Mouse (Mus musculus) lung, embryonic 15.5 days (tissue): Measurements from ENCODE around the gene Prok1. TPM values are rescaled to one million over a fixed set of nuclear protein-coding genes. Genes with fewer than 3 reads are reported as not detected.

Experiments
- ATAC-seq: fragments of 200-750 bp; cut with Nextera tagmentation; 2 replicates; pipeline ENCODE4 v1.8.0; 2017; ENCODE audit warnings: moderate number of reproducible peaks, borderline replicate concordance; ENCODE audit not compliant: low FRiP score, low TSS enrichment; ENCODE audit errors: extremely low read depth
- H3K27ac ChIP-seq: fragments of 300-500 bp; sonication (generic); 2 replicates; pipeline ENCODE4 v1.5.1; 2015; ENCODE audit warnings: moderate library complexity, mild to moderate bottlenecking, inconsistent platforms
- H3K27me3 ChIP-seq: fragments of 300-500 bp; sonication (generic); 2 replicates; pipeline ENCODE4 v1.6.1; 2015; ENCODE audit warnings: inconsistent platforms
- H3K36me3 ChIP-seq: fragments of 300-500 bp; sonication (generic); 2 replicates; pipeline ENCODE4 v1.6.1; 2015; ENCODE audit warnings: inconsistent platforms
- H3K4me1 ChIP-seq: fragments of 300-500 bp; sonication (generic); 2 replicates; pipeline ENCODE4 v1.6.1; 2015; ENCODE audit warnings: inconsistent platforms
- H3K4me2 ChIP-seq: fragments of 300-500 bp; sonication (generic); 2 replicates; pipeline ENCODE4 v1.6.1; 2015; ENCODE audit warnings: inconsistent platforms, mild to moderate bottlenecking, moderate library complexity
- H3K4me3 ChIP-seq: fragments of 300-500 bp; sonication (generic); 2 replicates; pipeline ENCODE4 v1.5.1; 2015; ENCODE audit warnings: mild to moderate bottlenecking, inconsistent platforms
- H3K9ac ChIP-seq: fragments of 300-500 bp; sonication (generic); 2 replicates; pipeline ENCODE4 v1.6.1; 2015; ENCODE audit warnings: inconsistent platforms
- H3K9me3 ChIP-seq: fragments of 300-500 bp; sonication (generic); 2 replicates; pipeline ENCODE4 v1.6.1; 2016; ENCODE audit warnings: inconsistent platforms
- WGBS: fragments of 180-500 bp; shearing (Covaris S2); methylation state at CpG from one replicate; pipeline ENCODE4 v1.1.7; 2015; 5-methylcytosine and 5-hydroxymethylcytosine counted together
- polyA plus RNA-seq: library from polyadenylated mRNA; unstranded; fragments of >200 nt; fragmentation: Nextera tagmentation; extraction: Ambion mirVana; gene quantifications from 2 replicates; pipeline ENCODE4 v1.2.1, GENCODE M21; 2015

Prok1 gene
- polyA plus RNA-seq, 1 experiment from 2014 or later = not detected

DNA sequence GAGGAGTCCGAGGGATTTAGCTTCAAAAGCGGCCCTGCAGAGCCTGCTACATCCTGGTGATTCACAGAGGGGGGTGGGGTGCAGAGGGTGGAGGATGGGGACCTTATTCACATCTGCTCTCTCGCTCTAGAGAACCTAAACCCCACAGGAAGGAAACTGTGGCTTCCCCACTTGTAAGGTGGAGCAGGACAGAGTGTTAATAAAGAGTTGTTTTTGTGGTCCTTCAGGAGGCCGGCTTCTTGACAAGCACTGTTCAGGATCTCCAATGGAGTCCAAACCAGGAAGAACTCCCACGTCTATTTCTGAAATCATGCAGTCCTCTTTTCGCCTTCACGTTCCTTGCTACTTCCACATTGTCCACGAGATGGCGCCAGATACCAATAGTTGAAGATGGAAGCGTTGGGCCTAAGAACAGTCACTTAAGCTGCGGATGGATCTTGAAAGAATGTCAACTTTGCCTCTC lies 6.1 kb downstream of the Prok1 start:
- H3K4me1 ChIP-seq = peaks cover 15% of the 10 kb centered on the region
- H3K4me3 ChIP-seq = no peak overlapping the region
- no peaks in the 10 kb centered on the region for H3K27me3 ChIP-seq
- no peak overlapping the region for H3K27ac ChIP-seq
- H3K9me3 ChIP-seq = no peaks in the 10 kb centered on the region
- no peaks in the 10 kb centered on the region for H3K36me3 ChIP-seq
- ATAC-seq = peak; percentile 17; the same call in 1 of the 2 replicates
- WGBS = 5% methylated on average over 11 of the region's 11 CpGs
- 0 out of 2 replicates have a peak overlapping the region, but pooled peaks have one; percentile 15 for H3K4me2 ChIP-seq
- H3K9ac ChIP-seq = no peak overlapping the region

GRCm38 (mm10) chr3:107231202-107231601 lies 8.3 kb downstream of the Prok1 start:
- Histone ChIP-seq H3K4me3 (no peak overlapping the region), H3K9ac (no peak overlapping the region), H3K27ac (no peak overlapping the region), H3K9me3 (no peaks in the 10 kb centered on the region), H3K36me3 (no peaks in the 10 kb centered on the region), H3K4me2 (no peak overlapping the region), H3K27me3 (no peaks in the 10 kb centered on the region), H3K4me1 (peaks cover 15% of the 10 kb centered on the region)
- no peak for ATAC-seq
- 64% methylated on average over 4 of the region's 4 CpGs for WGBS

DNA sequence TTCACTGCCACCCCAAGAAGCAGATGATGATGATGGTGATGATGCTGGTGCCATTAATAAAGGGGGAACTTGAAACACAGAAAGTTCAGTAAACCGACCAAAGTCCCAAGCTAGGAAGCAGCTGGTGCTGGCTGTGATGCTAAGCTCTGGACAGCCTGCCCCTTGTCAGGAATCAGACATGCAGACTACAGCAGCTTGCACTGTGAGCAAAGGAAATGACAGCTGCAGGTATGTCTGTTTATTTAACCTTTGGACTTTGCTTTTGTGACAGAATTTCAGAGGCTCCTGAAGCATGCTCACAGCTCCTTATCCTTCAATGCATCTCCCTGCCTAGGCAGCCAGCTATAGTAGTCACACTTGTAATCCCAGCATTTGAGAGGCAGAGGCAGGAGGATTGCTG lies 9.0 kb downstream of the Prok1 start, which contains the start of gene A630076J17Rik:
TSS of gene A630076J17Rik (plus strand) at position 88 of the 400 bp plus-strand sequence.
- no peak within 1 kb of the TSS for H3K4me2 ChIP-seq
- no peaks in the 10 kb centered on the region for H3K27me3 ChIP-seq
- H3K36me3 ChIP-seq = no peaks in the 10 kb centered on the region
- H3K9me3 ChIP-seq = no peaks in the 10 kb centered on the region
- H3K4me1 ChIP-seq = peaks cover 15% of the 10 kb centered on the region
- H3K27ac ChIP-seq = 0 out of 2 replicates have a peak within 1 kb of the TSS, but pooled peaks have one; percentile 31
- ATAC-seq = no peak
- no peak within 1 kb of the TSS for H3K4me3 ChIP-seq
- H3K9ac ChIP-seq = no peak within 1 kb of the TSS
- WGBS = 12% methylated on average over 1 of the region's 1 CpGs

- H3K4me3 ChIP-seq = no peak overlapping the region
- H3K9ac ChIP-seq = no peak overlapping the region
- H3K9me3 ChIP-seq = no peaks in the 10 kb centered on the region
- H3K4me2 ChIP-seq = no peak overlapping the region
- WGBS = 26% methylated on average over 5 of the region's 5 CpGs
- H3K27ac ChIP-seq = 0 out of 2 replicates have a peak overlapping the region, but pooled peaks have one; percentile 31
- H3K27me3 ChIP-seq = no peaks in the 10 kb centered on the region
- H3K4me1 ChIP-seq = peaks cover 15% of the 10 kb centered on the region
- peak; percentile 55; the same call in 1 of the 2 replicates for ATAC-seq
- H3K36me3 ChIP-seq = no peaks in the 10 kb centered on the region
Measured at GRCm38 (mm10) chr3:107229822-107230221, 9.7 kb downstream of the Prok1 start.

- Histone ChIP-seq H3K27ac (no peak overlapping the region), H3K4me1 (peaks cover 15% of the 10 kb centered on the region), H3K27me3 (no peaks in the 10 kb centered on the region), H3K9ac (no peak overlapping the region), H3K9me3 (no peaks in the 10 kb centered on the region), H3K4me3 (no peak overlapping the region), H3K36me3 (no peaks in the 10 kb centered on the region), H3K4me2 (no peak overlapping the region)
- WGBS = 65% methylated on average over 5 of the region's 5 CpGs
- ATAC-seq = no peak
Measured at GRCm38 (mm10) chr3:107229221-107229620, 10.3 kb downstream of the Prok1 start.

- no peak overlapping the region for H3K27ac ChIP-seq
- H3K9me3 ChIP-seq = no peaks in the 10 kb centered on the region
- H3K9ac ChIP-seq = no peak overlapping the region
- peaks cover 26% of the 10 kb centered on the region for H3K4me1 ChIP-seq
- no peak overlapping the region for H3K4me3 ChIP-seq
- no peak overlapping the region for H3K4me2 ChIP-seq
- 80% methylated on average over 5 of the region's 5 CpGs for WGBS
- H3K36me3 ChIP-seq = no peaks in the 10 kb centered on the region
- ATAC-seq = no peak
- H3K27me3 ChIP-seq = no peaks in the 10 kb centered on the region
Measured at GRCm38 (mm10) chr3:107225820-107226219, 13.7 kb downstream of the Prok1 start.

GRCm38 (mm10) chr3:107223230-107223629 lies 16.3 kb downstream of the Prok1 start:
- WGBS = 36% methylated on average over 1 of the region's 1 CpGs
- Histone ChIP-seq H3K27ac (no peak overlapping the region), H3K4me2 (no peak overlapping the region), H3K4me1 (peaks cover 10% of the 10 kb centered on the region), H3K9ac (no peak overlapping the region), H3K36me3 (no peaks in the 10 kb centered on the region), H3K4me3 (no peak overlapping the region), H3K9me3 (no peaks in the 10 kb centered on the region), H3K27me3 (no peaks in the 10 kb centered on the region)
- no peak for ATAC-seq

- H3K4me2 ChIP-seq = no peak within 1 kb of the TSS
- H3K27me3 ChIP-seq = no peaks in the 10 kb centered on the region
- no peaks in the 10 kb centered on the region for H3K9me3 ChIP-seq
- H3K36me3 ChIP-seq = no peaks in the 10 kb centered on the region
- H3K4me3 ChIP-seq = no peak within 1 kb of the TSS
- peak; percentile 35 for ATAC-seq
- WGBS = 51% methylated on average over 10 of the region's 10 CpGs
- no peak within 1 kb of the TSS for H3K27ac ChIP-seq
- H3K4me1 ChIP-seq = peaks cover 10% of the 10 kb centered on the region
- no peak within 1 kb of the TSS for H3K9ac ChIP-seq
Measured at GRCm38 (mm10) chr3:107221608-107222007, 17.9 kb downstream of the Prok1 start, which contains the start of gene Cym. Gene Cym (minus strand): TSS chr3:107221732.

DNA sequence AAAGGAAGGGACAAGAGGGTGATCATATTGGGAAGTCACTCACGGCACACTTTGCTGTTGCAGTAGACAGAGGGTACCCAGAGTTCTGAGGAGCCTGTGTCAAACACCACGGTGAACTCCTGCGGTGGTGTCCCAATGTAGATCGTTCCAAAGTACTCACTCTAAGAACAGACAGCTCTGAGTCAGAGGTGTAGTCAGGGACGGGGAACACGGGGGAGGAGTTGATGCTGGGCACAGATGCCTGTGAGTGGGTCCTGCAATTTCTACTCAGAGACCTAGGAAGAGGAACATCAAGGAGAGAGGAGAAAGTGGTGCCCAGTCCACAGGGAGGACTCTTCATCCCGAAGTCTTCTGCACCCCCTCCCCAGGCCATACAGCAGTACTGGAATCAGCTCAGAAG lies 20.9 kb downstream of the Prok1 start:
- Histone ChIP-seq H3K4me3 (no peak overlapping the region), H3K9ac (no peak overlapping the region), H3K4me1 (peaks cover 10% of the 10 kb centered on the region), H3K9me3 (no peaks in the 10 kb centered on the region), H3K27me3 (no peaks in the 10 kb centered on the region), H3K27ac (no peak overlapping the region), H3K36me3 (no peaks in the 10 kb centered on the region), H3K4me2 (no peak overlapping the region)
- WGBS = 86% methylated on average over 7 of the region's 7 CpGs
- ATAC-seq = no peak

GRCm38 (mm10) chr3:107217101-107217480 lies 22.4 kb downstream of the Prok1 start:
- ATAC-seq = no peak
- H3K4me2 ChIP-seq = no peak overlapping the region
- WGBS = 68% methylated on average over 3 of the region's 3 CpGs
- no peaks in the 10 kb centered on the region for H3K36me3 ChIP-seq
- H3K27ac ChIP-seq = no peak overlapping the region
- H3K27me3 ChIP-seq = no peaks in the 10 kb centered on the region
- no peaks in the 10 kb centered on the region for H3K9me3 ChIP-seq
- H3K4me3 ChIP-seq = no peak overlapping the region
- no peak overlapping the region for H3K9ac ChIP-seq
- H3K4me1 ChIP-seq = peaks cover 6% of the 10 kb centered on the region; the same call in 1 of the 2 replicates

- Histone ChIP-seq H3K4me1 (peaks cover 2% of the 10 kb centered on the region; the same call in 1 of the 2 replicates), H3K9ac (no peak overlapping the region), H3K4me2 (no peak overlapping the region), H3K27me3 (no peaks in the 10 kb centered on the region), H3K36me3 (no peaks in the 10 kb centered on the region), H3K27ac (no peak overlapping the region), H3K4me3 (no peak overlapping the region), H3K9me3 (no peaks in the 10 kb centered on the region)
- no peak for ATAC-seq
- WGBS = 67% methylated on average over 8 of the region's 8 CpGs
Measured at GRCm38 (mm10) chr3:107216400-107217100, 23.0 kb downstream of the Prok1 start.

GRCm38 (mm10) chr3:107214606-107215005 lies 24.9 kb downstream of the Prok1 start:
- Histone ChIP-seq H3K4me2 (no peak overlapping the region), H3K4me1 (no peaks in the 10 kb centered on the region), H3K27me3 (no peaks in the 10 kb centered on the region), H3K4me3 (no peak overlapping the region), H3K9ac (no peak overlapping the region), H3K27ac (no peak overlapping the region), H3K36me3 (no peaks in the 10 kb centered on the region), H3K9me3 (no peaks in the 10 kb centered on the region)
- 82% methylated on average over 5 of the region's 5 CpGs for WGBS
- ATAC-seq = no peak
